Mouse (Mus musculus) ES-Bruce4 (cell line): ENCODE results near the gene Grik4.

Experiments used
- CTCF ChIP-seq: IDR thresholded peaks from one replicate; pipeline ENCODE4 v1.8.1; 2011; ENCODE audit warnings: low read depth, low read length
- POLR2A ChIP-seq: IDR thresholded peaks from one replicate; pipeline ENCODE4 v1.8.1; 2011; ENCODE audit warnings: low read length; ENCODE audit not compliant: insufficient read depth

DNA sequence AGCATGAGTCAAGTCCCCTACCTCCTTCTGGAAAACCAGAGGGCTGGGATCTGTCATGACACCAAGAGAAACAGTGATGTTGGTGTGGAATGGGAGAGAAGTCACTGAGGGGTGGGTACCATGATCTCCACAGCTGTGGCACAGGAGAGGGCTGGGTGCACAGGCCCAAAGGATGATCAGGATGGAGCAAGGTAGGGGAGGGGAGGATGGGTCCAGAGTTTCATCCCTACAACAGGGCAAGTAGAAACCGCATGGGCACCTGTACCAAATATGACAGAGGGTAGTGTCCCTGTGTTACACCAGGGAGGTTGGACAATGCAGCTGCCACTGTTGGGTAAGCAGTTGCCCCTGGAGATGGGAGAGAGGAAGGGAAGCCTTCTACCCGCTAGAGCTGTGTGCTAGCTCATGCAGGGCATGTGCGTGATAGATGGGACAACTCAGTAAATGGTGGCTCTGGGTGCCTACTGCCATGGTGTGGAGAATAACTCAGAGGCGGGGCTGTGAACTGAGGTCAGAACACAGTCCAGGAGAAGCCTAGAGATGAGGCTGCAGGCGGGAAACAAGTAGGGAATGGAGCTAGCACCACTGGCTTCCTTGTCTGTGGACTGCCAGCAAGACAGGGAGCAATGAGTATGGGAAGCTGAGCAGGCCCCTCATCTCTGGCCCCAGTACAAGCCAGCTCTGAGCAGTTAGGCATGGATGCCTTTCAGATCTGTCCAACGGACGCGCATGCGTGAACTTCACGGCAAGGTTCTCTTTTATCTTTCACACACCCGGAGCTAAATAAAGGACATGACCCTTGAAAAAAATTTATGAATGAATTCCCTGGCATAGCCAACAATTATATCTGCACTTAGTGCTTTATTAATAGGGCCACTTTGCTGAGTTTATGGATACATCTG is 241.8 kb downstream of the Grik4 start:
- no peak for TF ChIP-seq CTCF
- TF ChIP-seq POLR2A: no peak
